Mouse (Mus musculus): ENCODE measurements around the gene Ptgir. TPM values are rescaled to one million over a fixed set of nuclear protein-coding genes. Genes with fewer than 3 reads are reported as not detected.

Ptgir gene
- 10 to 100 TPM; 29.5 to 31.3 TPM for total RNA-seq (2023)

GRCm38 (mm10) chr7:16906281-16906680 is at the start of gene Ptgir:
Gene Ptgir (plus strand): TSS chr7:16906490.

GRCm38 (mm10) chr7:16875310-16875325 is 31.2 kb upstream of the Ptgir start, which contains the start of gene Dact3:
Gene Dact3 (plus strand): TSS chr7:16875317.

GRCm38 (mm10) chr7:16891641-16892351 is 14.5 kb upstream of the Ptgir start, which contains the start of gene Gng8:
Gene Gng8 (plus strand): TSS chr7:16891786.

GRCm38 (mm10) chr7:16924037-16924834 is 17.9 kb downstream of the Ptgir start, which contains the start of gene Calm3:
Gene Calm3 (minus strand): TSS chr7:16924114.

GRCm38 (mm10) chr7:16944061-16944807 is 37.9 kb downstream of the Ptgir start, which contains the start of gene Pnmal2:
Gene Pnmal2 (plus strand): TSS chr7:16944682.

GRCm38 (mm10) chr7:16959539-16960187 is 53.4 kb downstream of the Ptgir start, which contains the start of gene Pnmal1:
Gene Pnmal1 (plus strand): TSS chr7:16959679.

Other genes with a start within 250 kb of the Ptgir start
- gene Ceacam15, start 230.8 kb upstream of the Ptgir start, total RNA-seq (2023) = not detected
- gene Ceacam9, start 184.6 kb upstream of the Ptgir start, total RNA-seq (2023) = not detected
- 100 to 1,000 TPM; 141 to 154 TPM for gene Ap2s1, start 168.1 kb upstream of the Ptgir start, total RNA-seq (2023)
- 10 to 100 TPM; 37.3 to 44.7 TPM for gene Slc1a5, start 125.2 kb upstream of the Ptgir start, total RNA-seq (2023)
- gene Strn4, start 90.6 kb upstream of the Ptgir start, total RNA-seq (2023) = 10 to 100 TPM; 59.5 to 67.7 TPM
- 10 to 100 TPM; 13.8 to 16.2 TPM for gene Fkrp, start 89.8 kb upstream of the Ptgir start, total RNA-seq (2023)
- gene Prkd2, start 63.6 kb upstream of the Ptgir start, total RNA-seq (2023) = 10 to 100 TPM; 44.6 to 59.5 TPM
- gene Dact3, start 31.2 kb upstream of the Ptgir start, total RNA-seq (2023) = not detected
- not detected for gene Gng8, start 14.7 kb upstream of the Ptgir start, total RNA-seq (2023)
- gene Calm3, start 17.6 kb downstream of the Ptgir start, total RNA-seq (2023) = 100 to 1,000 TPM; 202 to 213 TPM
- not detected for gene Pnmal2, start 38.2 kb downstream of the Ptgir start, total RNA-seq (2023)
- gene Pnmal1, start 53.2 kb downstream of the Ptgir start, total RNA-seq (2023) = not detected
- gene Gm42372, start 76.6 kb downstream of the Ptgir start, total RNA-seq (2023) = under 1 TPM in 1 of 2 experiments, not detected in 1; 0.07 TPM
- under 1 TPM; 0.20 to 0.29 TPM for gene Ccdc8, start 86.2 kb downstream of the Ptgir start, total RNA-seq (2023)
- 10 to 100 TPM; 34.7 to 45.5 TPM for gene Ppp5c, start 121.4 kb downstream of the Ptgir start, total RNA-seq (2023)
- gene Hif3a, start 155.9 kb downstream of the Ptgir start, total RNA-seq (2023) = under 1 TPM; 0.22 to 0.76 TPM
- gene Psg16, start 167.6 kb downstream of the Ptgir start, total RNA-seq (2023) = under 1 TPM in 1 of 2 experiments, not detected in 1; 0.07 TPM
- not detected for gene Ceacam3, start 243.8 kb downstream of the Ptgir start, total RNA-seq (2023)

All from neutrophil, adult 59 days (primary cell).